Mouse (Mus musculus): ENCODE measurements around the gene Vinac1.
A peak's percentile ranks its signal among the peaks of the same experiment; 100 is the strongest.

GRCm38 (mm10) chr2:129040567-129040966 lies 7.4 kb downstream of the Vinac1 start:
- TF ChIP-seq TAL1 (IDR thresholded peaks at IDR 0.05; ENCODE audit: low read length) = no peak
- TF ChIP-seq POLR2A (IDR thresholded peaks at IDR 0.05; ENCODE audit: control insufficient read depth in 1 of 2, insufficient read depth in 1 of 2, low read depth in 1 of 2, low read length in 2 of 2, poor library complexity in 1 of 2) = no peak
- TF ChIP-seq MAZ (IDR thresholded peaks at IDR 0.05; ENCODE audit: low read depth, low read length) = no peak
- peak in 2 of 3 experiments; percentile 5 to 31; a peak in 3 of 6 replicates for TF ChIP-seq CTCF (IDR thresholded peaks at IDR 0.05 in 2 of 3, conservative IDR thresholded peaks at IDR 0.05 in 1 of 3; ENCODE audit: control insufficient read depth in 1 of 3, insufficient read depth in 1 of 3, low read depth in 2 of 3, low read length in 3 of 3, poor library complexity in 1 of 3, severe bottlenecking in 1 of 3)
- TF ChIP-seq MYC (IDR thresholded peaks at IDR 0.05; ENCODE audit: low read depth, low read length) = no peak
- no peak for TF ChIP-seq MAX (IDR thresholded peaks at IDR 0.05; ENCODE audit: low read length)
- no peak for TF ChIP-seq USF2 (IDR thresholded peaks at IDR 0.05; ENCODE audit: borderline replicate concordance in 1 of 2, insufficient read depth in 1 of 2, low read depth in 1 of 2, low read length in 2 of 2)
- TF ChIP-seq KAT2A (conservative IDR thresholded peaks at IDR 0.05; ENCODE audit: low read depth, low read length) = no peak
- no peak for TF ChIP-seq EP300 (IDR thresholded peaks at IDR 0.05; ENCODE audit: low read depth in 1 of 2, low read length in 2 of 2)
- no peak; the same call in 1 of the 2 replicates for TF ChIP-seq RAD21 (IDR thresholded peaks at IDR 0.05; ENCODE audit: low read depth, low read length)
- no peak for TF ChIP-seq GABPA (IDR thresholded peaks at IDR 0.05; ENCODE audit: low read depth, low read length)

Data from MEL (cell line).